Mouse (Mus musculus) myocyte (in vitro differentiated cells): ENCODE measurements around the gene Tacc2. TPM values are rescaled to one million over a fixed set of nuclear protein-coding genes. Genes with fewer than 3 reads are reported as not detected.

ENCODE experiments used
- H3K27me3 ChIP-seq: one replicate; pipeline ENCODE4 v1.6.1; 2011; ENCODE audit not compliant: control insufficient read depth, insufficient read depth, insufficient read length
- H3K36me3 ChIP-seq: one replicate; pipeline ENCODE4 v1.6.1; 2011; ENCODE audit not compliant: control insufficient read depth, insufficient read depth
- H3K4me2 ChIP-seq: one replicate; pipeline ENCODE4 v1.6.1; 2011; ENCODE audit warnings: low read depth, control low read depth
- H3K4me3 ChIP-seq: one replicate; pipeline ENCODE4 v1.5.1; 2011; ENCODE audit warnings: mild to moderate bottlenecking, control low read depth, moderate library complexity
- H3K79me2 ChIP-seq: one replicate; pipeline ENCODE4 v1.6.1; 2011; ENCODE audit not compliant: control insufficient read depth, insufficient read depth
- H3ac ChIP-seq: one replicate; pipeline ENCODE4 v1.6.1; 2011; ENCODE audit not compliant: control insufficient read depth, insufficient read length
- CEBPB ChIP-seq: IDR thresholded peaks from 2 replicates; pipeline ENCODE4 v1.6.1; 2011; ENCODE audit warnings: mild to moderate bottlenecking, moderate library complexity; ENCODE audit not compliant: poor library complexity, insufficient read depth, severe bottlenecking
- E2F4 ChIP-seq: IDR thresholded peaks from one replicate; pipeline ENCODE4 v1.6.1; 2011; ENCODE audit warnings: mild to moderate bottlenecking, control low read depth, moderate library complexity; ENCODE audit not compliant: insufficient read depth
- MAX ChIP-seq: IDR thresholded peaks from one replicate; pipeline ENCODE4 v1.6.1; 2011; ENCODE audit warnings: low read depth, mild to moderate bottlenecking, control low read depth
- MYOD1 ChIP-seq, 3 experiments: IDR thresholded peaks; one replicate each; pipeline ENCODE4 v1.6.1; 2011; ENCODE audit warnings: control low read depth in 2 of 3, low read depth in 2 of 3, mild to moderate bottlenecking in 2 of 3, moderate library complexity in 1 of 3; ENCODE audit not compliant: insufficient read length in 2 of 3, control insufficient read depth in 1 of 3
- MYOG ChIP-seq, 3 experiments: IDR thresholded peaks; one replicate each; pipeline ENCODE4 v1.6.1; 2011; ENCODE audit warnings: control low read depth in 2 of 3, low read depth in 2 of 3, mild to moderate bottlenecking in 2 of 3; ENCODE audit not compliant: insufficient read length in 2 of 3, control insufficient read depth in 1 of 3, insufficient read depth in 1 of 3
- POLR2A ChIP-seq: IDR thresholded peaks from one replicate; pipeline ENCODE4 v1.6.1; 2011; ENCODE audit warnings: low read depth, mild to moderate bottlenecking, control low read depth, moderate library complexity; ENCODE audit not compliant: insufficient read length
- POLR2AphosphoS2 ChIP-seq: IDR thresholded peaks from one replicate; pipeline ENCODE4 v1.6.1; 2011; ENCODE audit warnings: low read depth, control low read depth; ENCODE audit not compliant: insufficient read length
- REST ChIP-seq: IDR thresholded peaks from one replicate; pipeline ENCODE4 v1.6.1; 2011; ENCODE audit warnings: mild to moderate bottlenecking, control low read depth, moderate library complexity; ENCODE audit not compliant: insufficient read depth, insufficient read length
- SRF ChIP-seq: IDR thresholded peaks from one replicate; pipeline ENCODE4 v1.6.1; 2011; ENCODE audit warnings: low read depth; ENCODE audit not compliant: control insufficient read depth, insufficient read length
- TCF12 ChIP-seq: IDR thresholded peaks from one replicate; pipeline ENCODE4 v1.6.1; 2011; ENCODE audit warnings: mild to moderate bottlenecking, control low read depth; ENCODE audit not compliant: poor library complexity, insufficient read depth, severe bottlenecking
- TCF3 ChIP-seq: IDR thresholded peaks from one replicate; pipeline ENCODE4 v1.6.1; 2011; ENCODE audit warnings: low read depth, control low read depth; ENCODE audit not compliant: insufficient read length
- USF1 ChIP-seq: IDR thresholded peaks from one replicate; pipeline ENCODE4 v1.6.1; 2011; ENCODE audit warnings: low read depth, mild to moderate bottlenecking, control low read depth, moderate library complexity
- polyA plus RNA-seq: library from polyadenylated mRNA; unstranded; fragments of >200 nt; fragmentation: generic; extraction: Trizol; gene quantifications from one replicate; pipeline ENCODE4 v1.2.1, GENCODE M21; 2012; ENCODE audit warnings: missing spikeins

Gene Tacc2
- polyA plus RNA-seq, 1 experiment = 61.8 TPM

DNA sequence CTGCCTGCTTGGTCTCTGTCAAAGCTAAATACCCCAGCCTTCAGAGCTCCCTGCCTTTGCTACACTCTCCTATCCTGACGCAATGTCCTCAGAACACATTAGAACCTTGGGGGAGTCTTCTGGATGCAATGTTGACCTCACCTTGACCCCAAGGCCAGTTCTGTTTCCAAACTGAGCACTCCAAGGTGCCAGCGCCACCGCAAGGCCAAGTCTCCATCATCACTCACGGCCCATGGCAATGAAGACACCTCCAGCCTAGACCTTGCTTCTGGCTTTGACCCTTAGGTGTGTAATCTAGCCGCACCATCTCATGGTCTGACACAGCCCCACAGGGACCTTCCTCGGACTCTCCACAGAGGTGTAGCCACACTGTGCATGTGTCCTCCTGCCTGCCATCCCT lies 220.3 kb downstream of the Tacc2 start:
- H3ac ChIP-seq = no peak overlapping the region
- no peaks in the 10 kb centered on the region for H3K36me3 ChIP-seq
- H3K27me3 ChIP-seq = no peaks in the 10 kb centered on the region
- H3K4me2 ChIP-seq = no peak overlapping the region
- TF ChIP-seq SRF = no peak
- no peak for TF ChIP-seq TCF12
- no peak for TF ChIP-seq MYOG (IDR thresholded peaks at IDR 0.05; ENCODE audit: control insufficient read depth in 1 of 3, insufficient read depth in 1 of 3, insufficient read length in 2 of 3, low read depth in 2 of 3)
- no peak for TF ChIP-seq MYOD1 (IDR thresholded peaks at IDR 0.05; ENCODE audit: control insufficient read depth in 1 of 3, insufficient read length in 2 of 3, low read depth in 2 of 3)
- no peak for TF ChIP-seq CEBPB
- TF ChIP-seq USF1 = no peak
- TF ChIP-seq TCF3 = no peak
- no peak for TF ChIP-seq POLR2AphosphoS2
- TF ChIP-seq E2F4 = no peak
- no peak for TF ChIP-seq REST
- TF ChIP-seq POLR2A = no peak
- TF ChIP-seq MAX = no peak
- H3K79me2 ChIP-seq = no peaks in the 10 kb centered on the region
- no peak overlapping the region for H3K4me3 ChIP-seq

DNA sequence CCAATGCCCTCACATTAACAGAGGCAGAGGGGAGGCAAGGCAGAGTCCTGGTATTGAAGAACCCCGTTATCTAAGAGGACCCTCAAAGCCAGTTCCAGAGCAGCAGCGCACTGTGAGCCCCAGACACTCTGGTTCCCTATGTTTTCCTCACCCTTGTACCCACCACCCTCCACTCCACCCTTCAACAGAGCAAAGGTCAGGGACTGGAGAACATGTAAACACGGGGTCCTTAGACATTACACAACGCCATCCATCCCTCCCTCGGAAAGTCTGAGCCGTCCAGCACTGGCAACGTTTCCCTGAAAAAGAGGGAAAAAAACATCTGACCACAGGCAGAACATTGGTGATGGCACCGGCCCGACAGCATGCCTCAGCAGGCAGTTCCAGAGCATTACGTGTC lies 222.2 kb downstream of the Tacc2 start:
- no peaks in the 10 kb centered on the region for H3K27me3 ChIP-seq
- H3K4me3 ChIP-seq = no peak overlapping the region
- H3K4me2 ChIP-seq = no peak overlapping the region
- H3K36me3 ChIP-seq = no peaks in the 10 kb centered on the region
- TF ChIP-seq MAX (no peak), POLR2A (no peak)
- no peaks in the 10 kb centered on the region for H3K79me2 ChIP-seq
- no peak overlapping the region for H3ac ChIP-seq

DNA sequence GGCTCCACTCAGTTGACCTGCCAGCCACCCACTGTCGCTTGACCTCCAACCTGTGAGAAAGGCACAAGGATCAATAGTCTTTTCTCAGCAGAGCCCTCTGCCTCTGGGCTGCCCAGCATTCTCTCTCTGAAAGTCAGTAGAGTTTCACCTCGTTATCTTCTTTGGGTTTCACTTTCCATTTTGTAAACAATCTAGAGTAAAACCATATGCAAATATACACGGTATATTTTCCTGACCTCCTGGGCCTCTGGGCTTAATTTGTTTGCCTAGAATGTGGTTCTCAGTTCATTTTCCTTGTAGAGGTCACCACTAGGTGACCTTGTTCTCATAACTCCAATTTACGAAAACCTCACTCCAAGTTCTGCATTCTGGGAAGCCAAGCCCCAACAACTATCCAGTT lies 223.4 kb downstream of the Tacc2 start:
- TF ChIP-seq TCF12 (no peak), REST (no peak), USF1 (no peak), CEBPB (no peak), MYOD1 (IDR thresholded peaks at IDR 0.05; ENCODE audit: control insufficient read depth in 1 of 3, insufficient read length in 2 of 3, low read depth in 2 of 3) (no peak), MYOG (IDR thresholded peaks at IDR 0.05; ENCODE audit: control insufficient read depth in 1 of 3, insufficient read depth in 1 of 3, insufficient read length in 2 of 3, low read depth in 2 of 3) (no peak), SRF (no peak), MAX (no peak), E2F4 (no peak), POLR2AphosphoS2 (no peak), TCF3 (no peak), POLR2A (no peak)
- Histone ChIP-seq H3K36me3 (no peaks in the 10 kb centered on the region), H3K27me3 (no peaks in the 10 kb centered on the region), H3K4me2 (no peak overlapping the region), H3K4me3 (no peak overlapping the region), H3ac (no peak overlapping the region), H3K79me2 (no peaks in the 10 kb centered on the region)

DNA sequence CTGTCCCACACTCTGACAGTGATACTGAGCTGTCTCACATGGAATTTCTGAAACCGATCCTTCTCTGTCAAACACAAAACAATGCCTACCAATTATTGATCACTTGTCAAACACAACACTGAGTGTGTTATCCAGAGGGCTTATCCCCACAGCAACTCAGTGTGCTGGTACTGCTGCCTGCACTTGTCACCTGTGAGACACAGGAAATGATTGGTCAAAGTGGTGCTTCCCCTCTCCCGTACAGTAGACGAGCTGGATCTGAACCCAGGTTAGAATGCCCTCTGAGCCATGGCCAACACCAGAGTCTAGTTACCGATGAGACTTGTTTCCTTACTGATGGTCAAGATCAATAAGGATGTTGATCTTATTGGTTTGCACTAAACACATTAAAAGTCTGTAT lies 224.6 kb downstream of the Tacc2 start:
- Histone ChIP-seq H3K36me3 (no peaks in the 10 kb centered on the region), H3K79me2 (no peaks in the 10 kb centered on the region), H3K4me3 (no peak overlapping the region), H3K27me3 (no peaks in the 10 kb centered on the region), H3ac (no peak overlapping the region), H3K4me2 (no peak overlapping the region)
- no peak for TF ChIP-seq POLR2A
- no peak for TF ChIP-seq MAX
- TF ChIP-seq POLR2AphosphoS2 = no peak
- no peak for TF ChIP-seq USF1
- TF ChIP-seq TCF3 = no peak
- TF ChIP-seq MYOD1 (IDR thresholded peaks at IDR 0.05; ENCODE audit: control insufficient read depth in 1 of 3, insufficient read length in 2 of 3, low read depth in 2 of 3) = no peak

DNA sequence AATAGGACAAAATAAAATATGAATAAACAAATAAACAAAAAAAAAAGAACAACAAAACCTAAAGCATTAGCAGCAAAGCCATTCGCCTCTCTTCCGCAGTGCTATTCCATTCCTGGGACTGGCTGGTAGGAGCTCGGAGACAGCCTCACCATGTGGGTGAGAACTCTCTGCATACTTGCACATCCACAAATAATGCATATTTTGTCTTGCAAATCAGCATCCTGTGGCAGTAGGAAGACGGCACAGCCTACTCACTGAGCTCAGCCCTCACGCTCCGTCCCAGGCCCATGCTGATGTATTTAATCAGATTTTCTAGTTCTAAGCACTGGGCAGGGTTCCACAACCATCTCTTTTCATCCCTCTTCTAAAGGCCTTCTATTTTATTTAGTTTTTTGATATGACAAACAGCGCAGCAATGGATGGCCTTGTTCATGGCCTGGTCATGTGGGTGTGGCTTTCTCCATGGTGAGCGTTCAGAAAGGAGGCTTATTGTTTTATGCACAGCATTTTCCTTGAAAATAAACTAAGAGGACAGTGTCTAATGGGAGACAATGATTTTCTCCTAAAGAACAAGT lies 226.1 kb downstream of the Tacc2 start:
- Histone ChIP-seq H3K79me2 (no peaks in the 10 kb centered on the region), H3K4me2 (no peak overlapping the region), H3K27me3 (no peaks in the 10 kb centered on the region), H3K36me3 (no peaks in the 10 kb centered on the region), H3ac (no peak overlapping the region), H3K4me3 (no peak overlapping the region)
- TF ChIP-seq USF1 = no peak
